Mouse (Mus musculus) B cell, adult 67 days (primary cell): ENCODE data around the gene Dnajc3. TPM values are rescaled to one million over a fixed set of nuclear protein-coding genes. Genes with fewer than 3 reads are reported as not detected.

ENCODE experiments used
- total RNA-seq, 2 experiments: library from RNA; stranded (reverse); gene quantifications; 4 replicates each; pipeline ENCODE4 v1.2.4; 2023

Dnajc3 gene
- 10 to 100 TPM; 27.1 to 32.8 TPM for total RNA-seq

GRCm38 (mm10) chr14:118937533-118938492 lies at the start of gene Dnajc3:
Gene Dnajc3, plus strand, starts transcription at chr14:118937976.

GRCm38 (mm10) chr14:118924673-118925615 lies 12.8 kb upstream of the Dnajc3 start, which contains the start of gene Dzip1:
Gene Dzip1, minus strand, starts transcription at chr14:118925460.

Other genes with a start within 250 kb of the Dnajc3 start
- gene Abcc4, start 231.8 kb upstream of the Dnajc3 start, total RNA-seq: 10 to 100 TPM; 15.1 to 17.2 TPM
- gene Cldn10, start 150.1 kb upstream of the Dnajc3 start, total RNA-seq: 1 to 10 TPM in 1 of 2 experiments, under 1 TPM in 1; 0.90 to 1.1 TPM
- gene Dzip1, start 12.5 kb upstream of the Dnajc3 start, total RNA-seq: 1 to 10 TPM in 1 of 2 experiments, under 1 TPM in 1; 0.59 to 2.0 TPM
- gene Uggt2, start 161.5 kb downstream of the Dnajc3 start, total RNA-seq: 1 to 10 TPM; 4.5 to 5.8 TPM
- not detected for gene Hs6st3, start 200.4 kb downstream of the Dnajc3 start, total RNA-seq